Mouse (Mus musculus) ovary, postnatal 10 days (tissue): ENCODE data around the gene Eef1akmt1.

Source experiments
- DNase-seq: peaks from one replicate; pipeline ENCODE4 v3.0.0; 2022; ENCODE audit warnings: low spot score

The Eef1akmt1 gene

GRCm38 (mm10) chr14:57546557-57547021 is 24.8 kb downstream of the Eef1akmt1 start:
- no peak for DNase-seq

- DNase-seq: no peak
Observed at GRCm38 (mm10) chr14:57546131-57546530, 25.3 kb downstream of the Eef1akmt1 start.

- DNase-seq: no peak
Observed at GRCm38 (mm10) chr14:57545526-57545925, 25.9 kb downstream of the Eef1akmt1 start.

GRCm38 (mm10) chr14:57543420-57544039 is 27.9 kb downstream of the Eef1akmt1 start:
- no peak for DNase-seq

GRCm38 (mm10) chr14:57542231-57542630 is 29.2 kb downstream of the Eef1akmt1 start:
- no peak for DNase-seq

GRCm38 (mm10) chr14:57540683-57541082 is 30.7 kb downstream of the Eef1akmt1 start:
- no peak for DNase-seq

- no peak for DNase-seq
Observed at GRCm38 (mm10) chr14:57537261-57538015, 34.0 kb downstream of the Eef1akmt1 start.

- no peak for DNase-seq
Observed at GRCm38 (mm10) chr14:57536820-57537219, 34.6 kb downstream of the Eef1akmt1 start.

- DNase-seq: no peak
Observed at GRCm38 (mm10) chr14:57535646-57536045, 35.8 kb downstream of the Eef1akmt1 start.

- DNase-seq: no peak
Observed at GRCm38 (mm10) chr14:57534961-57535360, 36.5 kb downstream of the Eef1akmt1 start.

GRCm38 (mm10) chr14:57534346-57534745 is 37.1 kb downstream of the Eef1akmt1 start:
- no peak for DNase-seq

GRCm38 (mm10) chr14:57533841-57534240 is 37.6 kb downstream of the Eef1akmt1 start:
- no peak for DNase-seq

- DNase-seq: no peak
Observed at GRCm38 (mm10) chr14:57533214-57533613, 38.2 kb downstream of the Eef1akmt1 start.

- no peak for DNase-seq
Observed at GRCm38 (mm10) chr14:57532577-57532976, 38.8 kb downstream of the Eef1akmt1 start.

GRCm38 (mm10) chr14:57529786-57530515 is 41.5 kb downstream of the Eef1akmt1 start:
- DNase-seq: no peak

- DNase-seq: no peak
Observed at GRCm38 (mm10) chr14:57529086-57529785, 42.2 kb downstream of the Eef1akmt1 start.

- DNase-seq: no peak
Observed at GRCm38 (mm10) chr14:57527598-57527997, 43.8 kb downstream of the Eef1akmt1 start.

GRCm38 (mm10) chr14:57527122-57527521 is 44.3 kb downstream of the Eef1akmt1 start:
- no peak for DNase-seq

GRCm38 (mm10) chr14:57526050-57526623 is 45.3 kb downstream of the Eef1akmt1 start:
- no peak for DNase-seq

GRCm38 (mm10) chr14:57525388-57526049 is 45.9 kb downstream of the Eef1akmt1 start:
- peak; percentile 46 for DNase-seq
